Mouse (Mus musculus) kidney, postnatal 25 days (tissue): Measurements from ENCODE around the gene Gm20765.
"Not testable (repeated sequence)": the region's sequence is repeated elsewhere in the genome, so short reads cannot be mapped to it uniquely, and the experiment has no call there.

Experiments
- DNase-seq, 2 experiments: peaks; one replicate each; pipeline ENCODE4 v3.0.0; 2021; ENCODE audit warnings: mixed read lengths in 2 of 2

The Gm20765 gene

GRCm38 (mm10) chr10:104185233-104185632, at the start of gene Gm20765:
Gm20765 (plus strand) TSS chr10:104185533.
- not testable (repeated sequence) for DNase-seq

GRCm38 (mm10) chr10:104142687-104143086, 42.6 kb upstream of the Gm20765 start, which contains the start of gene Gm21293:
Gm21293 (plus strand) TSS chr10:104142987.
- not testable (repeated sequence) for DNase-seq

GRCm38 (mm10) chr10:104151197-104151596, 34.1 kb upstream of the Gm20765 start, which contains the start of gene Gm6763:
Gm6763 (plus strand) TSS chr10:104151497.
- not testable (repeated sequence) for DNase-seq

DNA sequence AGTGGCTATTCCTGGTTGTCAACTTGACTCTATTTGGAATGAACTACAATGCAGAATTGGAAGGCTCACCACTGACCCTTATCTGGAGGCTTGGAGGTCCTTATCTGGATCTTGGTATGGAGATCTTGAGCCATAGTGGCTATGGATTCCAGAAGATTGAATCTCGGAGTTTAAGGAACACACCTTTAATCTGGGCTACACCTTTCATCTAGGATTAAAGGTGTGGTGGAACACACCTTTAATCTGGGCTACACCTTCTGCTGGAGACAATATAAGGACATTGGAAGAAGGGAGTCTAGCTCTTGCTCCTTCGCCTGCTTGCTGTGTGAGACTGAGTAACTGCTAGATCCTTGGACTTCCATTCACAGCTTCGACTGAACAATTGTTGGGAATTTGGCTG, 25.6 kb upstream of the Gm20765 start, which contains the start of gene Gm8764:
Gene Gm8764, plus strand, starts transcription at position 301 of the 400 bp plus-strand sequence.
- not testable (repeated sequence) for DNase-seq

- DNase-seq, result not testable (repeated sequence)
Observed at GRCm38 (mm10) chr10:104168215-104168614, 17.1 kb upstream of the Gm20765 start, which contains the start of gene Gm21304. Gm21304 (plus strand) TSS chr10:104168515.

GRCm38 (mm10) chr10:104176724-104177123, 8.6 kb upstream of the Gm20765 start, which contains the start of gene Gm21312:
Gm21312 (plus strand) TSS chr10:104177024.
- DNase-seq, result not testable (repeated sequence)

DNA sequence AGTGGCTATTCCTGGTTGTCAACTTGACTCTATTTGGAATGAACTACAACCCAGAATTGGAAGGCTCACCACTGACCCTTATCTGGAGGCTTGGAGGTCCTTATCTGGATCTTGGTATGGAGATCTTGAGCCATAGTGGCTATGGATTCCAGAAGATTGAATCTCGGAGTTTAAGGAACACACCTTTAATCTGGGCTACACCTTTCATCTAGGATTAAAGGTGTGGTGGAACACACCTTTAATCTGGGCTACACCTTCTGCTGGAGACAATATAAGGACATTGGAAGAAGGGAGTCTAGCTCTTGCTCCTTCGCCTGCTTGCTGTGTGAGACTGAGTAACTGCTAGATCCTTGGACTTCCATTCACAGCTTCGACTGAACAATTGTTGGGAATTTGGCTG, 8.4 kb downstream of the Gm20765 start, which contains the start of gene Gm4340:
Gene Gm4340, plus strand, starts transcription at position 301 of the 400 bp plus-strand sequence.
- not testable (repeated sequence) for DNase-seq

DNA sequence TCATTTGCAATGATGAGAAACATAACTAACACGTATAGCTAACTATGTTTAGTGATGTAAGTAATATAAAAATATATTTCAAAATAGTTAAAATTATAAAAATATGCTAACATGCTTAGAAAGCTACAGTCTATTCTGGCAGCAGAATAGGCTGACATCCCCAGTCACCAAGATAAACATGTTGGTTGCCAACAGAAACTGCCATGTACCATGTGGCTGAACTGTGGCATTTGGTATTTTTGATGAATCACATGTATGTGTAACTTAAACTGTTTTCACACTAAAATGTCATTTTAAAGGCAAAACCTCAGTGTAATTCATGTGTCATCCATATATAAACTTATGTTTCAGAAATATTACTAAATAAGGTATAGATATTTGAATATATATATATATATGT, 24.3 kb downstream of the Gm20765 start:
- DNase-seq, result no peak

GRCm38 (mm10) chr10:104210268-104210990, 25.1 kb downstream of the Gm20765 start:
- DNase-seq, result no peak

DNA sequence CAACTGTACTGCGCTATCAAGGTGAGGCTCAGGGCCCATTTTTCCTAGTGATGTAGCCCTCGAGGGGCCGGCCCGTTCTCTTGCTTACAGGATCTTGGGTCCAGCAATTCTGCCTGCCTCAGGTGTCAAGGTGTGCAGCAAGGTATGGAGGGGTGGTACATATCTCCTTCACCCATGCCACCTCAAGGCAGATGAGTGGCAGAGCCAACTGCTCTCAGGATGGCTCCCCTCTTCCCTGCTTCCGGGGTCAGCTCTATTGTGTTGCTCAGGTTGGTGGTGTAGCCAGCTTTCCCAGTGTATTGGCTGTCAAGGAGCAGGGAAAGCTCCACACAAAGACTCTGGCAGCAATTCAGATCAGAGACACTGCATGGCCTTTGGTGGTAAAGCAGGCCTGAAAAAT, 29.2 kb downstream of the Gm20765 start:
- DNase-seq, result peak in 1 of 2 experiments; percentile 25

- no peak for DNase-seq
Observed at GRCm38 (mm10) chr10:104220303-104221021, 35.1 kb downstream of the Gm20765 start.
